Mouse (Mus musculus) retina, postnatal 1 day (tissue): ENCODE measurements around the gene Slc37a1.
"Not testable (repeated sequence)": the region's sequence is repeated elsewhere in the genome, so short reads cannot be mapped to it uniquely, and the experiment has no call there.

Experiments used
- DNase-seq: peaks from one replicate; pipeline ENCODE4 v3.0.0-alpha.2; 2012

Slc37a1 gene

DNA sequence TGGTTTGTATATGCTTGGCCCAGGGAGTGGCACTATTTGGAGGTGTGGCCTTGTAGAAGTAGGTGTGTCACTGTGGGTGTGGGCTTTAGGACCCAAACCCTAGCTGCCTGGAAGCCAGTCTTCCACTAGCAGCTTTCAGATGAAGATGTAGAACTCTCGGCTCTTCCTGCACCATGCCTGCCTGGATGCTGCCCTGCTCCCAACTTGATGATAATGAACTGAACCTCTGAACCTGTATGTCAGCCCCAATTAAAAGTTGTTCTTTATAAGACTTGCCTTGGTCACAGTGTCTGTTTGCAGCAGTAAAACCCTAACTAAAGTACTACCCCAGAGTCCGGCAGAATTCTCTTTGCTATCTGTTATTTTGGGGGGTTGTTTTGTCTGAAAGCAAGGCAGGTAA lies 16.8 kb upstream of the Slc37a1 start:
- no peak for DNase-seq

DNA sequence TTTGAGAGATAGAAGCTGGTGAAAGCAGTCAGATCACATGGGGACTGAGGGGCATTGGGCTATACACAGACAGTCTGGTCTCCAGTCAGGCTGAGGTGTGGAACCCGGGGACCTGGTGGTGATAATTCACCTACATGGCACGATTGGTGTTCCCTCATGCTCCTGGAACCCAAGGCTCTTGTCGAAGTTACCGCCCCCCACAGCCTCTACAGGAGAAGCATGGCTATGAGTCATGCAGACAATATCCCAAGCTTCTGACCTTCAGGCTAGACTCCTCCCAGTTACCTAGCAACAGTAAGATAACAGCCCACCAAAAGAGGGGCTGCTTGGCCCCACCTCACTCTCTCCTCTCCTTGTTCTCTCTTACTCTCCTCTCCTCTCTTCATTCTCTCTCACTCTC lies 16.3 kb upstream of the Slc37a1 start:
- DNase-seq: no peak

DNA sequence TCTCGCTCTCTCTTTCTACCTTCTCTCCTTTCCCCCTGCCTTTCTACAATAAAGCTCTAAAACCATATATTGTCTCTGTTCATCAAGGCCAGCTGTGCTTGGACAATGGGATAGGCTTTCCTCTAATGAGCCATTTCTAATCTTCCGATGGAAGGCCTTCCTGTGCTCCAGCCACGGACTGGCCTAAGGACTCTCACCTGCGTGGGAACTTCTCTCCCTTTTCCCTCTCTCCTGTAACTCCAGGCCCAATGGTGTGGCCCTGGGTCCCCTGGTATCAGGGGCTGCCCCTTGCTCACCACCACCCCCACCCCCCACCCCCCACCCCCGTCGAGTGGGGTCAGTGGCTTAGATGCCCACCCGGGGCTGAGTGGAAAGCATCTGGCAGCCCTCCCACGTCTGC lies 15.9 kb upstream of the Slc37a1 start:
- DNase-seq: not testable (repeated sequence)

DNA sequence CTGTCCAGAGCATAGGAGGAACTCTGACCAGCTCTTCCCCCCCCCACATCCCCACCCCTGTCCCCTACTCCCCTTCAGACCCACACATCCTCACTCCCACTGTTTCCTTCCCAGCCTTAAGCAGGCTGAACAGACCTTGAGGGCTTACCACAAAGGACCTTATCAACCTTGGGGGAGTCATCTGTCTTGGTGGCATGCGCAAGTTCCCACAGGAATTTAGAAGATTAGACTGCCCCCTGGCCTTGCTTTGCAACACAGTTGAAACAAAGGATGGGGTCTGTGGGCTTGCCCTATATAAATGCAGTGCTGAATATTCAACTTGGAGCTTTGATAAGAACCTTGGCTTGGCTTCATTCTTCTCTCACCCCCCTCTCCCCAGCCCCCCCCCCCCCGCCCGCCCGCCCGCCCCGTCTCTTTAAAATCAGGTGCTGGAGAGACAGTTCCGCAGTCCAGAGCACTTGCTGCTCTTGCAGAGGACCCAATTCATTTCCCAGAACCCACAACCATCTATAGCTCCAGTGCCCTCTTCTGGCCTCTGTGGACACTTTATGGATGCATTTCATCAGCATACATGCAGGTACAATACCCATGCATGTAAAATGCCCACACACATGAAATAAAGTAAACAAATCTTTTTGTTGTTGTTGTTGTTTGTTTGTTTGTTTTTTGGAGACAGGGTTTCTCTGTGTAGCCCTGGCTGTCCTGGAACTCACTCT lies 15.3 kb upstream of the Slc37a1 start:
- DNase-seq: no peak

DNA sequence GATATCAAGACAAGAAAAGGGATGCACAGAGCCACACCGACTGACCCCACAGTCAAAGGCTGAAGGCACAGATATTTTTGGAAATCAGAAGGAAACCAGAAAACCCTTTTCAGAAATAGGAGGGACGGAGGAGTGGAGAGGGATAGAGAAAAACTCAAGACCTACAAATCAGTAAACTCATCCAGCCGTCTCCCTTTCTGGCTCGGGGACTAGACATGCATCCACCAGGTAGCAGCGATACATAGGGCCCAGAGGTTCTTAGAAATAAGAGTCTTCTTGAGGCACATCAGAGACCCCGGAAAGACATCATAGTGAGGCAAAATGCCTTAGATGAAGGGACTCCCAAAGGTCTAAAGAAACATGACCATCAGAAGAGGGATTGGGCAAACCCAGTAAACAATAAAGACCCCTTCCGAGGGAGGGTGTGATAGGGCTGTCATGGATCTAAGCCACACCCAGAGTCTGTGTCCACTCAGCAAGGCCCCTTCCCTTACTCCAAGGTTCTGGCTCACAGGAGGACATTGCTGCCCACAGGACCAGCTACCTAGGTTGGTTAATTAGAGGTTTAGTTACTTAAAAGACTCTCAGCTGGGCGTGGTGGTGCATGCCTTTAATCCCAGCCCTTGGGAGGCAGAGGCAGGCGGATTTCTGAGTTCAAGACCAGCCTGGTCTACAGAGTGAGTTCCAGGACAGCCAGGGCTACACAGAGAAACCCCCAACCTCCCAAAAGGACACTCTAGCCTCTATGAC lies 14.0 kb upstream of the Slc37a1 start:
- no peak for DNase-seq

DNA sequence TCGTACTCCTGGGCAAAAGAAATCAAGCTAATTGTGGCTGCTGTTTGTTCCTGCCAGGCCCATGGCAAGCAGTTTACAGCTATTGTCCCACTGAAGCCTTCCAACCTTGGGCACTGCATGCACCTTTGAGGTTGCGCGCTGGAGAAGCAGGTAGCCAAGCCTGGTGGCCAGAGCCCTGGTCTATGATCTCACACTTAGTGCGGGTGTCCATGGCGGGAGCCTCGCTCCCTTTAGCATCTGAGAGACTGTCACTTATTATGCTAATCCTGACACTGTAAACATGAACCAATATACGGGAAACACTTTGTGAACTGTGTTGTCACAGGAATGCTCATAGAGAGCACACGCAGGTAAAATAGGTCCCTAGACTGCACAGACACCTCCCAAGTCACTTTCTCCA lies 13.0 kb upstream of the Slc37a1 start:
- no peak for DNase-seq

DNA sequence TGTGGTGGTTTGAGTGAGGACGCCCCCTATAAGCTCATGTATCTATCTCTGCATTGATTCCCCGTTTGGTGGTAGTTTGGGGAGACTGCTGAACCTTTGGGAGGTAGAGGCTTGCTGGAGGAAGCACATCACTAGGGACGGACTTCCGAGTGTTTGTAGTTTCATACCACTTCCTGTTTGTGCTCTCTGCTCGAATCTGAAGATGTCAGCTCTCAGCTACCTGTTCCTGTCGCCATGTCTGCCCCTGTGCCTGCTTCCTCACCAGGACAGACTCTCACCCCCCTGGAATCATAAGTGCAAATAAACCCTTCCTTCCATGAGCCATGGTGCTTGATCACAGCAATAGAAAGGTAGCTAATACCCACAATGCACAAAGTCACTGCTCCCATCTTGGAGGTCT lies 11.4 kb upstream of the Slc37a1 start:
- DNase-seq: no peak

DNA sequence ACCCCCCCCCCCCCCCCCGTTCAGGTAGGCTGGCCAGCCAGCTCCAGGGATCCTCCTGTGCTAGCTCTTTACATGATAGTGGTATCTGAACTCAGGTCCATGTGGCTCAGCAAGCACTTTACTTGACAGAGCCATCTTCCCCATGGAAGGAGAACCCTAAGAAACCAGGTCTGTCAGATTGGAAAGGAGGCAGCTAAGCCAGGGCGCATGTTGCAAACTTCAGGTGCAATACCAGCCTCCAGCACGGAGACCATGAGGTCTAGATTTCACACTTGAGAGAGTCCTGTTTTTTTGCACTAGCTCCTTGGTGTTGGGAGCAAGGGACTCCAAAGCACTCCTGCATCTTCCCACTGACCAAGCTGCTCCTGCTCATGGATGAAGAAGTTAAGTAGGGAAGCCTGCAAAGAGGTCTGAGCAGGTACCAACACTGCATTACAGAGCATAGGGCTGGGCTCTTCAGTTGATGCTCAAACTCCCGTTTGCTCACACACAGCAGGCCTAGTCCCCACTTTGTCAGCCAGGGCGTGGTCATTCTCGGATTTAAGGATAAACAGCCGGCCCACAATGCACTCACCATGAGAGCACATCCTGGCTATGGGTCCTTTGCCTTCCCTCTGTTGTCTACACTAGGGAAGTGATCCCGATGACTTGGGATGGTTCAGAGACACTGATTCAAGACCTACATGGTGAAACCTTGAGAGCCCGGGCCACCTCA lies 10.2 kb upstream of the Slc37a1 start:
- DNase-seq: no peak

DNA sequence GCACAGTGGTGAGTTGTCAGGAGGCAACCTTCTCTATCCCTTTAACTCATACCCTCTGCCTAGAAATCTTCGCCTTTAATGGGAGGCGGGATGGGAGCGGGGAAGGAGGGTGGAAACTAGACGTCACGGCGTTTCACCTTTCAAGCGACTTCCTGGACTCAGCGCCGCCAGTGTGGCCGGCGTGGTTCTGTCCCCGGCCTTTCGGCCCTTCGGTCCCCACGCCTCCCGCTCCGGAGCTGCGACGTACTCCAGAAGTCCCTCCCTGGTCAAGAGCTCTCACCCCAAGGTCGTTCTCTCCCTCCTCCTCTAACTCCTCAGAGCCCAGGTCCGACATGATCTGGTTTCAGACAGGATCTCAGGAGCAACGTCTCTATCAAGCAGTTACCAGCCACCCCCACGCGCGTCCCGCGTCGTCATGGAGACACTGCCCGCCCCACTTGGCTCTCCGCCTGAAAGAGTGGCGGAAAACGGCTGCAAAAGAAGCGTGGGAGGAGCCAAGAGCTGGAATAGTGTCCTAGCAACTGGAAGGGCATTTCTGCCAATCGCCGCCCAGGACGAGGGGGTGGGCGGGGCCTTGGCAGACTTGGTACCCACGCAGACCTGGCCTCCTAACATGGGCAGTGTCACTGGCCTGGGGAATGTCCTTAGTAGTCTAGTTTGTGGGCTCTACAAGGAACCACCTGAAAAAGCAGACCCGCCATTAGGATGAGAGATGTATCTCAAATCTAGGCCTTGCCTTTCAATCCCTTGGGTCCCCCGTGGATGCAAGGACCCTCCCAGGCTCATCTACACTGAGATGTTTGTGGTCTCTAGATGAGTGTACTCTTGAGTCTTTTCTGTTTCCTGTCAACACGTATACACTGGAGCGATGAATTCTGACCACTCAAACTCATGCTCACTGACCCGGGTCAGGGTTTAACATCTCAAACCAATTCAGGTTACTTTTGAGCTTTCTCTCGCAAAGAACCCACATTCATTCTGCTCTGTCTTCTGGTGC lies 9.4 kb upstream of the Slc37a1 start, which contains the start of gene Rsph1:
TSS of gene Rsph1 (minus strand) at position 462 of the 997 bp plus-strand sequence.
- peak; percentile 97 for DNase-seq

DNA sequence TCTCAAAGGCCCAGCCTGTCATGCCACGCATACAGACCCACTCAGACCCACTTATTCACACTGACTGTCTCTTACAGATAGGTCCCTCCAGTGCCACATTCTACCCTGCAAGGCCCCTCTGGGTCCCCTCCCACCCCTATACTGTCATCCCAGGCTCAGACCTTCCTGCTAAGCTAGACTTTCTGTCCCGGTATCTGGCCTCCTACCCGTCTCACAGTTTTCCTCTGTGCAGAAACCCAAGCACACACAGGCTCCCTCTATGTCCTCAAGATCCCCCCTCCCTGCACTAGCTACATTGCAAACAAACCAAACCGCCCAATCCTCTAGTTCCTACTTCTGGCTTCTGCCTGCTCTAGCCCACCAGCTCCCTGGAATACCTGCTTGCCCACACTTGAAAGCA lies 8.7 kb upstream of the Slc37a1 start:
- DNase-seq: no peak

DNA sequence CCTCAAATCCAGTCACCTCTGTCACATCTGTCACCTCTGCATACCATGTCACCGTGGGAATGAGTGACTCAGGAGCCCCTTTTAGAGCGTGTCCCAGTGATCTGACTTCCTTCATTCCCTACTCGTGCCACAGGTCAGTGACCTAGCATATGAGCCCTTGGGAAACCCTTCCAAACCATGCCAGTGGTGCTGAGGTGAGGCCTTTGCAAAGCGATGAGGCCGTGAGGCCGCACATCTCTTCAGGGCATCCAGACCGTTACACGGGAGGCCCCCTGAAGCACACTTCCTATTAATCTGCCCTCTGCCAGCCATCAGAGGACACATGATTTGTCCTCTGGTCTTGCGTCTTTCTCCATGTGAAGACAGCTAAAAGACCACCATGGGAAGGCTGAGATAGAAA lies 7.1 kb upstream of the Slc37a1 start:
- DNase-seq: no peak

DNA sequence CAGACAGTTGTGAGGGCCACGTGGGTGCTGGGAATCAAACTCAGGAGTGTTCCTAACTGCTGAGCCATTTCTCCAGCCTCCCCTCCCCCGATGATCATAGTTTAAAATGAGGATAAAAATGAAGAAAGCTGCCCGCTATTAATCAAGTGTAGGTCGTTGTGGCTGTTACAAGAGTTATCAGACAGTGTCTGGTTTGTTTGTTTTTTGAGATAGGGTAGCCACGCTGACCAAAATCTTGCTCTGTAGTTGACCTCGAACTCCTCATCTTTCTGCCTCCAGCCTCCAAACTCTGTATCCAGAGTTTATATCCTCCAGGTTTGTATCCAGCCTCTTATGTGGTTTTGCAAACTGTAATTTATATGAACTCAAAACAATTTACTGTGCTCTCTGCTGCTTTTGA lies 6.3 kb upstream of the Slc37a1 start:
- DNase-seq: no peak

DNA sequence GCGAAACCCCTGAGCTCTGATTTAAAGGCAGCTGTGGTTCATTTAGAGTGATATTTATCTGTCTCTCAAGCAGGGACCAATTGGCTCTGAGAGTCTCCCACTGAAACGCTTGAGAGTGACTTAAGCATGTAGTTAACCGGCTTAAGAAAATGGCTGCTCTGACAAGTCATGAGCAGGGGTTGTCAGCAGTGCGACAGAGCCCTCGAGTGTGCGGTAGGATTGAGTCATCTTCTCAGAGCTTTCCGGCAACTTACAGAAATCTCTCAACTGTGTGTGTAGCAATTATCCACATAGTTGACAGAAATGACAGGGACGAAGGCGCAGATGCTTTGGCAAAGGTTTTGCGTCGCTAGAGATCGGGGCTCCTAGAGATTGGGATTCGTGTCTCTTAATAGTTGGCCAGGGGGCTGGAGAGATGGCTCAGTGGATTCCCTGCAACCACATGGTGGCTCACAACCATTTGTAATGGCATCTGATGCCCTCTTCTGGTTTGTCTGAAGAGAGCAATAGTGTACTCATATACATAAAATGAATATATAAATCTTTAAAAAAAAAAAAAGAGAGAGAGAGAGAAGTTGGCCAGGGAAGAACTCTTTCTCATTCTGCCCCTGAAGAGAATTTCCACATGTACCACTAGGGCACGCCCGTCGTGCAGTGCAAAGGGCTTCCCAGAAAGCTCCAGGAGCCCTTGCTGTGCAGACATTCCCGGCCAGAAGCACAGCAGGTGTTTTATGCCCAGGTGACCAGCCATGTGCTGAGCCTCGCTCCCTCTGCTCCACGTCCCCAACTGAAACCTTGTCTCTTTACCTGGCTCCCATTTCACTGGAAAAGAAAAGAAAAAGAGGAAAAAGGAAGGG lies 4.5 kb upstream of the Slc37a1 start:
- DNase-seq: peak; percentile 15

DNA sequence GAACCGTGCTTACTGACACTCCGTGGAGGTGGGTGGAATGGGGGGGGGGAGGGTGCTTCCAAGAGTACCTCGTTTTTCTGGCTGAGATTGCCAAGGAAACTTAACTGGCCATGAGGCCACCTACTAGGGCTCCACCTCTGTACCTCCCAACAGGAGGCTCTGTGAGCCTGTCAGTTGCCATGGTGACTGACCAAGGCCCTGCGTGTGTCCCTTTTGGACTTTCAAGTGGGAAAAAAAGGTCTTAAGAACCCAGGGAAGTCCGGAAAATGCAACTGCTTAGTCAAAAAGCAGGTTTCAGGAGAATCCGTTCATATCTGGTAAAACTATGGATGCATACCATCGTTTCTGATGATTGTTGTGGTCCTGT lies 3.9 kb upstream of the Slc37a1 start:
- DNase-seq: no peak

DNA sequence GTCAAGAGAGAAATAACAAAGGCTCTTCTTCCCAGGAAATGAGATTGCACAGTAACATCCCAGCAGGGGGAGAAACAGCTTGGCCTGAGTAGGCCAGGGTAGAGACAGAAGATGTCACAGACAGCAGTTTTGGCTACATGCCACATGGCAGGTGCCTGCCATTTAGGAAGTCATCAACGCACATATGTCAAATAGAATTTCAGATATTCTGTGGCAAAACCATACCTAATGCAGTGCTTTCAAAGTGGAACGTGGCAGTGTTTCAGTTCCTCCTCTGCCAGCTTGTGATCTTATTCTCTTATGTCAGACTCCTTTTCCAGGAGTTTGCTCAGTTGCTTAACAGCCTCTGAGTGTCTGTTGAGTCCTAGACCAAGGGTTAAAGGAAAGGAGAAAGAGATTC lies 725 bp upstream of the Slc37a1 start:
- no peak for DNase-seq

DNA sequence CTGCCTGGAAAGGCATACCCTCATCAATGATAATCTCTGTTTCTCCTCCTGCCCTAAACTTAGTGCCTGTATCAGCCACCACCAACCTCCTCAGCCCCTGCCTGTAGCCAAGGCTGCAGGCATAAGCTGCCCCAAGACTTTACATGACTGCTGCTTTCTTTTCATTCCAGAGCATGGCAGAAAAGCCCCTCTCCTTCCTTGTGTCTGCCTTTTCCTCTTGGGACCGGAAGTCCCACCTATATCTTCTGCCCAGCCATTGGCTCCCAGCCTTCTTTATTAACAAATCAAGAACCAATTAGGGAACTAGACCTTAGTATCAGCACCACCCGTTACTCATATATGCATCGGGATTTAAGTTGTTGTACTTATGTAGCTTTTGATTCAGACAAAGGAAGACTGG lies 624 bp downstream of the Slc37a1 start:
- no peak for DNase-seq

DNA sequence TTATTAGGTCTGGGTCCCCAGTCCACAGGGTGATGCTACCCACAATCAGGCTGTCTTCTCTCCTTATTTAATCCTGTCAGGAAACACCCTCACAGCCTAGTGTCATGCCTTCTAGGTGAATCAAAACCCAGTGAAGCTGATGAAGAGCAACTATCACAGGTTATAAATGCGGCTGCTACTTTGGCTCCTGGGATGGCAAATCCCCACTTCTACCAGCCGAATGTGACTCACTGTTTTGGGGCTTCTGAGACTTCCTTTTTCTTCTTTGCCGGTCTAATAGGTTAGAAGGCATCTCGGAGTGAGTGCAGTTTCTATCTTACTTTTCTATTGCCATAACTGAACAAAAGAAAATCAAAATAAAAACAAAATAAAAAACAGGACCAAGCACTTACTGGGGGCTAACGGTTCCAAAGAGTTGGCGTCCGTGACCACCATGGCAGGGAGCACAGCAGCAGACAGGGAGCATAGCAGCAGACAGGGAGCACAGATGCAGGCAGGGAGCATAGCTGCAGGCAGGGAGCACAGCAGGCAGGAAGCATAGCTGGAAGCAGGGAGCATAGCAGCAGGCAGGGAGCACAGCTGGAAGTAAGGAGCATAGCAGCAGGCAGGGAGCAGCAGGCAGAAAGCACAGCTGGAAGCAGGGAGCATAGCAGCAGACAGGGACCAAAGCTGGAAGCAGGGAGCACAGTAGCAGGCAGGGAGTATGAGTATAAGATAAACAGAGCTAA lies 2.6 kb downstream of the Slc37a1 start:
- no peak for DNase-seq

DNA sequence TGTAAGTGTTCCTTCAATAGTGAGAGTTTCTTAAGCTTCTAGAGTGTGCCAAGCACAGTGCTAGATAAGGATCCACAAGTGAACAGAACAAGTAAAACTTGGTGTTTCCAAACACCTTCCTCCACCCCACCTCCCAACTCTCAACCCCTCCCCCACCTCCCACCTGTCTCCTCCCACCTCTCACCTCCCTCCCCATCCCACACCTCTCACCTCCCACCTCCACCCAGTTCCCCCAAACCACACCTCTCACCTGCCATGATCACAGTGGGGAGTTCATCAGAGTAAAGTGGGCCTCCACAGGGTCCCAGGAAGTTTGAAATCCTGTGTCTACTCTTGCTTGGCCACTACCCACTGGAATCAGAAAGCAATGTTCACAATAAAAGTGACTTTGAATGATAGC lies 3.7 kb downstream of the Slc37a1 start:
- no peak for DNase-seq

DNA sequence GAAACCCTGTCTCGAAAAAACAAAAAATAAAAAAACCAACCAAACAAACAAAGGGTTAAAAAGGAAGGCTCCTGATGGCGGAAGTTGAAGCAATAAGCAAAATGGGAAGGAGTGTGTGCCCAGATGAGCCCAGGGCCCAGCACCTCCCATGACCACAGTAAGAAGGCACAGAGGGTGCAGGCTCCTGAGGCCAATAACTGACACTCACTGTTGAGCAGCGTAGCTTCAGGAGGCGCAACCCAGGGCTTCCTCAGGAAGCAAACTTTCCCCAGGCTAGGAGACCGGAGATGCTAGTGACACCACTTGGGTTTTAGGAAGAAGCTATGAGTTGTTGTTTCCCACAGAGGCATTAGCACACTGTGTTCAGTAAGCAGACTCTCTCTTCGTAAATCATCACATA lies 4.3 kb downstream of the Slc37a1 start:
- no peak for DNase-seq

DNA sequence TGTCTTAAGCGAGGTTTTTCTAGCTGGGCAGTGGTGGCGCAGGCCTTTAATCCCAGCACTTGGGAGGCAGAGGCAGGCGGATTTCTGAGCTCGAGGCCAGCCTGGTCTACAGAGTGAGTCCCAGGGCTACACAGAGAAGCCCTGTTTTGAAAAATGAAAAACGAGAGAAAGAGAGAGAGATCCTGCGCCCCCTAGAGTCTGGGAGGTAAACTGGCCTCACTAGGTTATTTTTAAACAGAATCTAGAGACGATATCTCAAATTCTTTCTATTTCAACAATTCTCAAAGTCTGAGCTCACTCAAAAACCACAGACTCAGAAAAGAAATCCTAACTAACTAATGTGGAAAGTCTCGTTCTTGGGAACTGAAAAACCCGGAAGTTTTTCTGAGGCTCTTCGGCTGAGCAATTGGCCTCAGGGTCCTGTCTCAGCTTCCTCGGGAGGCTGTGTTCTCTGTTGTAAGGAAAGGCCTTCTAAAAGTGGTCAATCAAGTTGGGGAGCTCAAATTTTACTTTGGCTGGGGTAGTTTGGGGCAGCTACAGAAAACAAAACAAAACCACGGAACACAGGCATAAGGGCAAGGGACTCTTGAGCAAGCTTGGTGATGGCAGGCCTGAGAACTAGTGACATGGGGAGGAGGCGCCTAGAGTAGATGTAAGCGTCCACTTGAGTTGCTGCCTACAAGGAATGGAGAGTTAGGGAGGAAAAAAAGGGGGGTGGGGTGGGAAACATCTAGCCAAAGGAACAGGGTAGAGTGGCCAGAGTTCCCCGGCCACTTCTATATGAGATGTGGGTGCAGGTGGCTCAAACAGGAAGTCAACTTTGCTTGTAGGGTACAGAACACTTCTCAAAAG lies 8.0 kb downstream of the Slc37a1 start:
- no peak for DNase-seq
